Mouse (Mus musculus): ENCODE measurements around the gene Prima1. TPM values are rescaled to one million over a fixed set of nuclear protein-coding genes. Genes with fewer than 3 reads are reported as not detected.

Prima1 gene
- 0.32 and 0.60 TPM in 2 replicates for polyA plus RNA-seq (2016; fragmentation: Nextera tagmentation; extraction: Ambion mirVana)

GRCm38 (mm10) chr12:103242083-103242581 lies at the start of gene Prima1:
Gene Prima1 (minus strand): TSS chr12:103242150.
- peak; percentile 91 for DNase-seq (ENCODE audit: low spot score)
- Histone ChIP-seq H3K27ac (peak within 1 kb of the TSS; percentile 91), H3K27me3 (ENCODE audit: insufficient read depth, poor library complexity, severe bottlenecking) (peaks cover 72% of the 10 kb centered on the region), H3K4me1 (peaks cover 21% of the 10 kb centered on the region), H3K36me3 (no peaks in the 10 kb centered on the region), H3K4me3 (peak within 1 kb of the TSS; percentile 75), H3K9me3 (no peaks in the 10 kb centered on the region)
- WGBS: under 1% methylated on average over 54 of the region's 54 CpGs

GRCm38 (mm10) chr12:103287276-103287675 lies 45.3 kb upstream of the Prima1 start:
- Histone ChIP-seq H3K4me1 (peaks cover 21% of the 10 kb centered on the region), H3K9me3 (no peaks in the 10 kb centered on the region), H3K4me3 (no peak overlapping the region), H3K27me3 (ENCODE audit: insufficient read depth, poor library complexity, severe bottlenecking) (no peaks in the 10 kb centered on the region), H3K36me3 (no peaks in the 10 kb centered on the region), H3K27ac (no peak overlapping the region)
- 71% methylated on average over 4 of the region's 4 CpGs for WGBS
- no peak for DNase-seq (ENCODE audit: low spot score)

GRCm38 (mm10) chr12:103283411-103283810 lies 41.5 kb upstream of the Prima1 start:
- Histone ChIP-seq H3K9me3 (no peaks in the 10 kb centered on the region; the same call in 1 of the 2 replicates), H3K4me3 (no peak overlapping the region), H3K4me1 (no peaks in the 10 kb centered on the region), H3K36me3 (no peaks in the 10 kb centered on the region), H3K27me3 (ENCODE audit: insufficient read depth, poor library complexity, severe bottlenecking) (no peaks in the 10 kb centered on the region), H3K27ac (no peak overlapping the region)
- 79% methylated on average over 3 of the region's 3 CpGs for WGBS
- no peak for DNase-seq (ENCODE audit: low spot score)

- WGBS: 57% methylated on average over 6 of the region's 6 CpGs
- H3K36me3 ChIP-seq: no peaks in the 10 kb centered on the region
Observed at GRCm38 (mm10) chr12:103282936-103283335, 41.0 kb upstream of the Prima1 start.

GRCm38 (mm10) chr12:103281912-103282311 lies 40.0 kb upstream of the Prima1 start:
- no peak overlapping the region for H3K4me3 ChIP-seq

More at GRCm38 (mm10) chr12:103282936-103283335, 41.0 kb upstream of the Prima1 start:
- no peaks in the 10 kb centered on the region for H3K4me1 ChIP-seq
- H3K27me3 ChIP-seq (ENCODE audit: insufficient read depth, poor library complexity, severe bottlenecking): no peaks in the 10 kb centered on the region
- no peak overlapping the region for H3K27ac ChIP-seq
- no peaks in the 10 kb centered on the region; the same call in 1 of the 2 replicates for H3K9me3 ChIP-seq
- no peak for DNase-seq (ENCODE audit: low spot score)
- no peak overlapping the region for H3K4me3 ChIP-seq

GRCm38 (mm10) chr12:103281491-103281890 lies 39.5 kb upstream of the Prima1 start:
- H3K36me3 ChIP-seq: no peaks in the 10 kb centered on the region
- WGBS: 36% methylated on average over 2 of the region's 2 CpGs

More at GRCm38 (mm10) chr12:103281912-103282311, 40.0 kb upstream of the Prima1 start:
- Histone ChIP-seq H3K4me1 (no peaks in the 10 kb centered on the region), H3K9me3 (no peaks in the 10 kb centered on the region; the same call in 1 of the 2 replicates), H3K27ac (no peak overlapping the region), H3K36me3 (no peaks in the 10 kb centered on the region), H3K27me3 (ENCODE audit: insufficient read depth, poor library complexity, severe bottlenecking) (no peaks in the 10 kb centered on the region)
- WGBS: 32% methylated on average over 4 of the region's 4 CpGs
- DNase-seq (ENCODE audit: low spot score): no peak

GRCm38 (mm10) chr12:103276422-103276821 lies 34.5 kb upstream of the Prima1 start:
- Histone ChIP-seq H3K27ac (no peak overlapping the region), H3K36me3 (no peaks in the 10 kb centered on the region), H3K4me3 (no peak overlapping the region), H3K9me3 (no peaks in the 10 kb centered on the region; the same call in 1 of the 2 replicates), H3K4me1 (no peaks in the 10 kb centered on the region), H3K27me3 (ENCODE audit: insufficient read depth, poor library complexity, severe bottlenecking) (no peaks in the 10 kb centered on the region)
- no peak for DNase-seq (ENCODE audit: low spot score)
- WGBS: 72% methylated on average over 4 of the region's 4 CpGs

More at GRCm38 (mm10) chr12:103281491-103281890, 39.5 kb upstream of the Prima1 start:
- H3K9me3 ChIP-seq: no peaks in the 10 kb centered on the region; the same call in 1 of the 2 replicates
- no peaks in the 10 kb centered on the region for H3K27me3 ChIP-seq (ENCODE audit: insufficient read depth, poor library complexity, severe bottlenecking)
- H3K4me1 ChIP-seq: no peaks in the 10 kb centered on the region
- DNase-seq (ENCODE audit: low spot score): no peak
- no peak overlapping the region for H3K27ac ChIP-seq
- no peak overlapping the region for H3K4me3 ChIP-seq

- Histone ChIP-seq H3K4me1 (no peaks in the 10 kb centered on the region), H3K36me3 (no peaks in the 10 kb centered on the region), H3K9me3 (no peaks in the 10 kb centered on the region; the same call in 1 of the 2 replicates), H3K27me3 (ENCODE audit: insufficient read depth, poor library complexity, severe bottlenecking) (no peaks in the 10 kb centered on the region; the same call in 1 of the 2 replicates), H3K4me3 (no peak overlapping the region), H3K27ac (no peak overlapping the region)
- 92% methylated on average over 2 of the region's 2 CpGs for WGBS
- DNase-seq (ENCODE audit: low spot score): no peak
Observed at GRCm38 (mm10) chr12:103273732-103274131, 31.8 kb upstream of the Prima1 start.

GRCm38 (mm10) chr12:103273051-103273450 lies 31.1 kb upstream of the Prima1 start:
- no peaks in the 10 kb centered on the region for H3K36me3 ChIP-seq
- H3K27me3 ChIP-seq (ENCODE audit: insufficient read depth, poor library complexity, severe bottlenecking): no peaks in the 10 kb centered on the region; the same call in 1 of the 2 replicates
- DNase-seq (ENCODE audit: low spot score): no peak
- H3K9me3 ChIP-seq: no peaks in the 10 kb centered on the region; the same call in 1 of the 2 replicates
- no peak overlapping the region for H3K4me3 ChIP-seq
- 0 out of 2 replicates have a peak, but pooled peaks cover 2% of the 10 kb centered on the region for H3K4me1 ChIP-seq
- 64% methylated on average over 6 of the region's 6 CpGs for WGBS
- H3K27ac ChIP-seq: no peak overlapping the region

GRCm38 (mm10) chr12:103272176-103272575 lies 30.2 kb upstream of the Prima1 start:
- H3K4me3 ChIP-seq: no peak overlapping the region
- no peaks in the 10 kb centered on the region for H3K9me3 ChIP-seq
- 79% methylated on average over 3 of the region's 3 CpGs for WGBS
- no peaks in the 10 kb centered on the region for H3K36me3 ChIP-seq
- peaks cover 6% of the 10 kb centered on the region for H3K27me3 ChIP-seq (ENCODE audit: insufficient read depth, poor library complexity, severe bottlenecking)
- no peak for DNase-seq (ENCODE audit: low spot score)
- no peak overlapping the region for H3K27ac ChIP-seq
- H3K4me1 ChIP-seq: 0 out of 2 replicates have a peak, but pooled peaks cover 8% of the 10 kb centered on the region

GRCm38 (mm10) chr12:103266605-103267004 lies 24.7 kb upstream of the Prima1 start:
- DNase-seq (ENCODE audit: low spot score): no peak
- no peaks in the 10 kb centered on the region for H3K36me3 ChIP-seq
- 19% methylated on average over 3 of the region's 3 CpGs for WGBS
- no peak overlapping the region for H3K4me3 ChIP-seq
- H3K4me1 ChIP-seq: 0 out of 2 replicates have a peak, but pooled peaks cover 8% of the 10 kb centered on the region
- no peaks in the 10 kb centered on the region for H3K9me3 ChIP-seq
- H3K27me3 ChIP-seq (ENCODE audit: insufficient read depth, poor library complexity, severe bottlenecking): peaks cover 12% of the 10 kb centered on the region
- no peak overlapping the region for H3K27ac ChIP-seq

- WGBS: 62% methylated on average over 13 of the region's 13 CpGs
- no peak for DNase-seq (ENCODE audit: low spot score)
- Histone ChIP-seq H3K4me3 (no peak overlapping the region), H3K27me3 (ENCODE audit: insufficient read depth, poor library complexity, severe bottlenecking) (peaks cover 7% of the 10 kb centered on the region; the same call in 1 of the 2 replicates), H3K9me3 (no peaks in the 10 kb centered on the region), H3K36me3 (no peaks in the 10 kb centered on the region), H3K27ac (no peak overlapping the region), H3K4me1 (no peaks in the 10 kb centered on the region)
Observed at GRCm38 (mm10) chr12:103262017-103262865, 20.3 kb upstream of the Prima1 start.

GRCm38 (mm10) chr12:103252901-103253434 lies 11.0 kb upstream of the Prima1 start:
- no peaks in the 10 kb centered on the region for H3K36me3 ChIP-seq
- H3K27me3 ChIP-seq (ENCODE audit: insufficient read depth, poor library complexity, severe bottlenecking): no peaks in the 10 kb centered on the region
- no peaks in the 10 kb centered on the region for H3K9me3 ChIP-seq
- DNase-seq (ENCODE audit: low spot score): no peak
- no peak overlapping the region for H3K4me3 ChIP-seq
- H3K4me1 ChIP-seq: no peaks in the 10 kb centered on the region
- WGBS: 83% methylated on average over 8 of the region's 8 CpGs
- H3K27ac ChIP-seq: no peak overlapping the region

Measured in heart, embryonic 10.5 days (tissue).